ENCODE assay signal across 14 mouse cellular contexts in genomic region chr13:51618602-51619001, GRCm38 (mm10). TPM values are rescaled to one million over a fixed set of nuclear protein-coding genes. Genes with fewer than 3 reads are reported as not detected.
DNase-seq lines count a peak whose midpoint lies in the region; ATAC-seq and TF ChIP-seq lines count a peak whose summit lies in the region.
"Had no signal": no experiment of that assay in that cellular context is flagged by ENCODE, and none has a peak within 500 bp of the region (broad histone marks: within the 10 kb centered on the region; RNA-seq: fewer than 3 reads in every experiment).

No protein-coding gene starts in this region.

- H3K9me3 ChIP-seq in kidney, embryonic 14.5 days (ENCODE audit: control insufficient read depth, low read length), result no peaks in the 10 kb centered on the region
- H3K9me3 ChIP-seq in hindbrain, embryonic 13.5 days, result no peaks in the 10 kb centered on the region
- H3K9me3 ChIP-seq in midbrain, embryonic 13.5 days, result no peaks in the 10 kb centered on the region
- H3K9me3 ChIP-seq in stomach, postnatal 0 days (ENCODE audit: control insufficient read depth, low read length), result no peaks in the 10 kb centered on the region
- H3K9me3 ChIP-seq: embryonic facial prominence, embryonic 12.5 days; forebrain, embryonic 13.5 days; G1E; limb, embryonic 10.5 days; neural tube, embryonic 13.5 days had no signal

- no peaks in the 10 kb centered on the region for H3K27me3 ChIP-seq in kidney, embryonic 14.5 days (ENCODE audit: control insufficient read depth, insufficient read depth, low read length)
- H3K27me3 ChIP-seq in hindbrain, embryonic 13.5 days, result no peaks in the 10 kb centered on the region
- H3K27me3 ChIP-seq in midbrain, embryonic 13.5 days, result no peaks in the 10 kb centered on the region
- no peaks in the 10 kb centered on the region for H3K27me3 ChIP-seq in stomach, postnatal 0 days (ENCODE audit: control insufficient read depth, insufficient read depth, low read length)
- H3K27me3 ChIP-seq: CH12.LX; embryonic facial prominence, embryonic 12.5 days; forebrain, embryonic 13.5 days; neural tube, embryonic 13.5 days had no signal

- 0 out of 2 replicates have a peak, but pooled peaks have one; percentile 16 for ATAC-seq in kidney, embryonic 14.5 days (ENCODE audit: low FRiP score, low TSS enrichment)
- ATAC-seq in hindbrain, embryonic 13.5 days (ENCODE audit: low FRiP score), result no peak
- ATAC-seq in midbrain, embryonic 13.5 days, result peak; percentile 21; the same call in 1 of the 2 replicates
- 0 out of 2 replicates have a peak, but pooled peaks have one; percentile 3 for ATAC-seq in stomach, postnatal 0 days (ENCODE audit: low FRiP score, low TSS enrichment)

- TF ChIP-seq CTCF in stomach, postnatal 0 days (IDR thresholded peaks at IDR 0.05; ENCODE audit: low read depth), result no peak

- H3K4me1 ChIP-seq in kidney, embryonic 14.5 days (ENCODE audit: control insufficient read depth, insufficient read depth, low read length), result no peaks in the 10 kb centered on the region
- H3K4me1 ChIP-seq in hindbrain, embryonic 13.5 days (replicated peaks), result peaks cover 9% of the 10 kb centered on the region
- H3K4me1 ChIP-seq in midbrain, embryonic 13.5 days (replicated peaks), result peaks cover 15% of the 10 kb centered on the region
- H3K4me1 ChIP-seq in stomach, postnatal 0 days (replicated peaks; ENCODE audit: control insufficient read depth, insufficient read depth), result no peaks in the 10 kb centered on the region

- H3K27ac ChIP-seq in kidney, embryonic 14.5 days (ENCODE audit: low read depth, low read length), result no peak overlapping the region
- no peak overlapping the region for H3K27ac ChIP-seq in hindbrain, embryonic 13.5 days
- H3K27ac ChIP-seq in midbrain, embryonic 13.5 days, result no peak overlapping the region
- H3K27ac ChIP-seq in stomach, postnatal 0 days (replicated peaks), result no peak overlapping the region
- H3K27ac ChIP-seq: embryonic facial prominence, embryonic 12.5 days; forebrain, embryonic 13.5 days; limb, embryonic 10.5 days; neural tube, embryonic 13.5 days had no signal

- H3K36me3 ChIP-seq in kidney, embryonic 14.5 days (ENCODE audit: control insufficient read depth, insufficient read depth, low read length), result no peaks in the 10 kb centered on the region
- H3K36me3 ChIP-seq in hindbrain, embryonic 13.5 days, result no peaks in the 10 kb centered on the region
- H3K36me3 ChIP-seq in midbrain, embryonic 13.5 days, result no peaks in the 10 kb centered on the region
- H3K36me3 ChIP-seq in stomach, postnatal 0 days (ENCODE audit: control insufficient read depth, insufficient read depth, low read length), result no peaks in the 10 kb centered on the region
- H3K36me3 ChIP-seq: embryonic facial prominence, embryonic 12.5 days; G1E; limb, embryonic 10.5 days; neural tube, embryonic 13.5 days had no signal

- no peak for TF ChIP-seq EP300 in stomach, postnatal 0 days (optimal IDR thresholded peaks at IDR 0.05)

- no peak overlapping the region for H3K9ac ChIP-seq in kidney, embryonic 14.5 days (ENCODE audit: low read depth, low read length)
- no peak overlapping the region for H3K9ac ChIP-seq in hindbrain, embryonic 13.5 days
- H3K9ac ChIP-seq in midbrain, embryonic 13.5 days (replicated peaks), result no peak overlapping the region
- no peak overlapping the region for H3K9ac ChIP-seq in stomach, postnatal 0 days (ENCODE audit: low read length)
- H3K9ac ChIP-seq: embryonic facial prominence, embryonic 12.5 days; forebrain, embryonic 13.5 days; neural tube, embryonic 13.5 days had no signal

- DNase-seq in kidney, adult 8-10 months, result no peak
- DNase-seq in stomach, postnatal 0 days (ENCODE audit: low spot score), result no peak
- DNase-seq in urinary bladder, postnatal 36 days (ENCODE audit: low spot score in 2 of 2), result no peak
- DNase-seq in cerebellum, postnatal 36 days, result no peak

- no peak overlapping the region for H3K4me3 ChIP-seq in kidney, embryonic 14.5 days (ENCODE audit: low read length)
- no peak overlapping the region for H3K4me3 ChIP-seq in hindbrain, embryonic 13.5 days
- H3K4me3 ChIP-seq in midbrain, embryonic 13.5 days (replicated peaks), result no peak overlapping the region
- H3K4me3 ChIP-seq in stomach, postnatal 0 days (ENCODE audit: low read depth, low read length), result no peak overlapping the region
- H3K4me3 ChIP-seq: embryonic facial prominence, embryonic 12.5 days; forebrain, embryonic 13.5 days; limb, embryonic 10.5 days; neural tube, embryonic 13.5 days had no signal

- H3K4me2 ChIP-seq in kidney, embryonic 14.5 days (replicated peaks; ENCODE audit: low read depth, low read length), result no peak overlapping the region
- H3K4me2 ChIP-seq in hindbrain, embryonic 13.5 days, result peak overlapping the region; percentile 21; the same call in 1 of the 2 replicates
- H3K4me2 ChIP-seq in midbrain, embryonic 13.5 days (replicated peaks), result no peak overlapping the region
- H3K4me2 ChIP-seq in stomach, postnatal 0 days (replicated peaks; ENCODE audit: low read depth), result no peak overlapping the region
- H3K4me2 ChIP-seq: embryonic facial prominence, embryonic 12.5 days; neural tube, embryonic 13.5 days had no signal

- WGBS in kidney, embryonic 14.5 days, result 17% methylated on average over 7 of the region's 9 CpGs
- 17% methylated on average over 6 of the region's 9 CpGs for WGBS in hindbrain, embryonic 13.5 days
- WGBS in midbrain, embryonic 13.5 days, result 21% methylated on average over 9 of the region's 9 CpGs
- WGBS in stomach, postnatal 0 days, result 25% methylated on average over 9 of the region's 9 CpGs

RNA-seq across cellular contexts. Expression of gene Cks2, which starts 26.4 kb away (rescaled TPM):
- polyA plus RNA-seq in kidney, embryonic 14.5 days (2014; fragmentation: Nextera tagmentation; extraction: Ambion mirVana), result 414 and 561 TPM in 2 replicates
- polyA plus RNA-seq in hindbrain, embryonic 13.5 days (2015; fragmentation: Nextera tagmentation; extraction: Ambion mirVana), result 76.0 and 78.7 TPM in 2 replicates
- 131 and 134 TPM in 2 replicates for polyA plus RNA-seq in midbrain, embryonic 13.5 days (2015; fragmentation: Nextera tagmentation; extraction: Ambion mirVana)
- polyA plus RNA-seq in stomach, postnatal 0 days (2015; fragmentation: Nextera tagmentation; extraction: Ambion mirVana), result 97.1 and 128 TPM in 2 replicates

RNA-seq across cellular contexts. Expression of gene Secisbp2, which starts 32.9 kb away (rescaled TPM):
- polyA plus RNA-seq in kidney, embryonic 14.5 days (2014; fragmentation: Nextera tagmentation; extraction: Ambion mirVana), result 32.1 and 38.5 TPM in 2 replicates
- 31.9 and 33.1 TPM in 2 replicates for polyA plus RNA-seq in hindbrain, embryonic 13.5 days (2015; fragmentation: Nextera tagmentation; extraction: Ambion mirVana)
- polyA plus RNA-seq in midbrain, embryonic 13.5 days (2015; fragmentation: Nextera tagmentation; extraction: Ambion mirVana), result 35.3 and 41.1 TPM in 2 replicates
- 21.2 and 21.4 TPM in 2 replicates for polyA plus RNA-seq in stomach, postnatal 0 days (2015; fragmentation: Nextera tagmentation; extraction: Ambion mirVana)

RNA-seq across cellular contexts. Expression of gene Shc3, which starts 49.4 kb away (rescaled TPM):
- 0.11 and 0.12 TPM in 2 replicates for polyA plus RNA-seq in kidney, embryonic 14.5 days (2014; fragmentation: Nextera tagmentation; extraction: Ambion mirVana)
- 4.1 and 4.2 TPM in 2 replicates for polyA plus RNA-seq in hindbrain, embryonic 13.5 days (2015; fragmentation: Nextera tagmentation; extraction: Ambion mirVana)
- polyA plus RNA-seq in midbrain, embryonic 13.5 days (2015; fragmentation: Nextera tagmentation; extraction: Ambion mirVana), result 3.2 and 4.1 TPM in 2 replicates
- 0.28 and 0.31 TPM in 2 replicates for polyA plus RNA-seq in stomach, postnatal 0 days (2015; fragmentation: Nextera tagmentation; extraction: Ambion mirVana)
- polyA plus RNA-seq: G1E; liver, embryonic 16.5 days had no signal
